ENCODE assay signal across 15 mouse cellular contexts in genomic region chr6:136817549-136817948, GRCm38 (mm10). TPM values are rescaled to one million over a fixed set of nuclear protein-coding genes. Genes with fewer than 3 reads are reported as not detected.
DNase-seq lines count a peak whose midpoint lies in the region; ATAC-seq and TF ChIP-seq lines count a peak whose summit lies in the region.
"Had no signal": no experiment of that assay in that cellular context is flagged by ENCODE, and none has a peak within 500 bp of the region (broad histone marks: within the 10 kb centered on the region; RNA-seq: fewer than 3 reads in every experiment).

No protein-coding gene starts in this region.

- intact Hi-C loops in left cerebral cortex, postnatal 10 days (cut with DNase I), result loop anchor here (10.0 kb wide), 1 partner anchor 393 kb away; no protein-coding TSS in a partner anchor

- no peaks in the 10 kb centered on the region; the same call in 1 of the 2 replicates for H3K4me1 ChIP-seq in liver, embryonic 11.5 days (replicated peaks; ENCODE audit: control insufficient read depth, insufficient read depth, low read length)
- H3K4me1 ChIP-seq in hindbrain, embryonic 11.5 days (replicated peaks; ENCODE audit: control insufficient read depth, insufficient read depth, low read length), result no peaks in the 10 kb centered on the region

- H3K9me3 ChIP-seq in liver, embryonic 11.5 days (ENCODE audit: control insufficient read depth, low read length), result no peaks in the 10 kb centered on the region
- H3K9me3 ChIP-seq in hindbrain, embryonic 11.5 days (ENCODE audit: control insufficient read depth, low read length), result no peaks in the 10 kb centered on the region
- H3K9me3 ChIP-seq: G1E had no signal

- 96% methylated on average over 3 of the region's 3 CpGs for WGBS in liver, embryonic 11.5 days
- 91% methylated on average over 3 of the region's 3 CpGs for WGBS in hindbrain, embryonic 11.5 days

- peaks cover 76% of the 10 kb centered on the region for H3K36me3 ChIP-seq in liver, embryonic 11.5 days (ENCODE audit: control insufficient read depth, insufficient read depth, low read length)
- H3K36me3 ChIP-seq in hindbrain, embryonic 11.5 days (ENCODE audit: control insufficient read depth, insufficient read depth, low read length), result peaks cover 31% of the 10 kb centered on the region

- DNase-seq in heart, adult 11 months, result peak; percentile 85
- DNase-seq in heart, adult 18-20 months, result no peak
- DNase-seq in layer of hippocampus, adult 2 months (ENCODE audit: low spot score in 2 of 2), result peak; percentile 86 to 93
- DNase-seq in left cerebral cortex, postnatal 10 days (ENCODE audit: extremely low spot score in 1 of 2, low spot score in 2 of 2), result peak; percentile 71 to 83
- peak; percentile 97 for DNase-seq in telencephalon, adult 2 months (ENCODE audit: low read depth, low spot score)
- DNase-seq in liver, embryonic 11.5 days (ENCODE audit: low spot score), result no peak
- DNase-seq in hindbrain, embryonic 11.5 days (ENCODE audit: low spot score), result no peak
- DNase-seq: adrenal gland, postnatal 36 days; cerebellum, adult 18-20 months; embryo, embryonic 11 days had no signal

- no peak overlapping the region for H3K9ac ChIP-seq in liver, embryonic 11.5 days (ENCODE audit: low read depth, low read length)
- H3K9ac ChIP-seq in hindbrain, embryonic 11.5 days (ENCODE audit: low read depth, low read length), result no peak overlapping the region

- H3K27ac ChIP-seq in layer of hippocampus, adult 2 months, result peak overlapping the region; percentile 94
- no peak overlapping the region for H3K27ac ChIP-seq in liver, embryonic 11.5 days (ENCODE audit: low read depth, low read length)
- no peak overlapping the region for H3K27ac ChIP-seq in hindbrain, embryonic 11.5 days (ENCODE audit: low read depth, low read length)
- H3K27ac ChIP-seq: kidney, postnatal 0 days had no signal

- H3K27me3 ChIP-seq in liver, embryonic 11.5 days (replicated peaks; ENCODE audit: control insufficient read depth, insufficient read depth, low read length), result no peaks in the 10 kb centered on the region
- H3K27me3 ChIP-seq in hindbrain, embryonic 11.5 days (ENCODE audit: control insufficient read depth, insufficient read depth, low read length), result no peaks in the 10 kb centered on the region

- no peak overlapping the region for H3K4me3 ChIP-seq in layer of hippocampus, adult 2 months
- H3K4me3 ChIP-seq in liver, embryonic 11.5 days (ENCODE audit: low read depth, low read length), result no peak overlapping the region
- no peak overlapping the region for H3K4me3 ChIP-seq in hindbrain, embryonic 11.5 days (ENCODE audit: low read depth, low read length)

- no peak overlapping the region for H3K4me2 ChIP-seq in liver, embryonic 11.5 days
- no peak overlapping the region for H3K4me2 ChIP-seq in hindbrain, embryonic 11.5 days (replicated peaks; ENCODE audit: low read depth, low read length)

- TF ChIP-seq CTCF in layer of hippocampus, adult 2 months (conservative IDR thresholded peaks at IDR 0.05), result no peak

- no peak for ATAC-seq in liver, embryonic 11.5 days (replicated peaks; ENCODE audit: low FRiP score)
- no peak for ATAC-seq in hindbrain, embryonic 11.5 days (ENCODE audit: low FRiP score)
- no peak for ATAC-seq in monocyte, adult 5-6 weeks (replicated peaks; ENCODE audit: insufficient number of reproducible peaks, low FRiP score, low TSS enrichment, poor library complexity, severe bottlenecking)

RNA-seq across cellular contexts. Expression of gene H2afj, which starts 9.5 kb away (rescaled TPM):
- 10 to 100 TPM; 30.1 to 35.5 TPM for total RNA-seq in heart, adult 18-20 months (2021)
- total RNA-seq in layer of hippocampus, adult 2 months (2021), result 10 to 100 TPM; 69.6 to 72.3 TPM
- 10 to 100 TPM; 45.5 to 48.8 TPM for total RNA-seq in left cerebral cortex, postnatal 10 days (2021)
- polyA plus RNA-seq in liver, embryonic 11.5 days (2014; fragmentation: Nextera tagmentation; extraction: Ambion mirVana), result 186 and 193 TPM in 2 replicates
- 100 and 105 TPM in 2 replicates for polyA plus RNA-seq in hindbrain, embryonic 11.5 days (2014; fragmentation: Nextera tagmentation; extraction: Ambion mirVana)
- total RNA-seq in monocyte, adult 5-6 weeks (2017), result 54.2 to 78.4 TPM (median 59.5 TPM) in 3 replicates

RNA-seq across cellular contexts. Expression of gene BC049715, which starts 9.9 kb away (rescaled TPM):
- total RNA-seq in heart, adult 18-20 months (2021), result 1 to 10 TPM in 1 of 2 experiments, under 1 TPM in 1; 0.80 to 1.1 TPM
- 1 to 10 TPM; 3.8 to 5.4 TPM for total RNA-seq in layer of hippocampus, adult 2 months (2021)
- 1 to 10 TPM; 4.9 to 5.0 TPM for total RNA-seq in left cerebral cortex, postnatal 10 days (2021)
- polyA plus RNA-seq in liver, embryonic 11.5 days (2014; fragmentation: Nextera tagmentation; extraction: Ambion mirVana), result 2.3 and 2.6 TPM in 2 replicates
- polyA plus RNA-seq in hindbrain, embryonic 11.5 days (2014; fragmentation: Nextera tagmentation; extraction: Ambion mirVana), result 0.90 and 2.3 TPM in 2 replicates
- total RNA-seq in monocyte, adult 5-6 weeks (2017), result 0.96 to 3.7 TPM (median 2.5 TPM) in 3 replicates

RNA-seq across cellular contexts. Expression of gene Wbp11, which starts 10.5 kb away (rescaled TPM):
- total RNA-seq in heart, adult 18-20 months (2021), result 10 to 100 TPM; 53.4 to 64.0 TPM
- 100 to 1,000 TPM; 134 to 138 TPM for total RNA-seq in layer of hippocampus, adult 2 months (2021)
- 100 to 1,000 TPM; 123 to 124 TPM for total RNA-seq in left cerebral cortex, postnatal 10 days (2021)
- 165 and 168 TPM in 2 replicates for polyA plus RNA-seq in liver, embryonic 11.5 days (2014; fragmentation: Nextera tagmentation; extraction: Ambion mirVana)
- polyA plus RNA-seq in hindbrain, embryonic 11.5 days (2014; fragmentation: Nextera tagmentation; extraction: Ambion mirVana), result 116 and 130 TPM in 2 replicates
- total RNA-seq in monocyte, adult 5-6 weeks (2017), result 46.3 to 120 TPM (median 81.0 TPM) in 3 replicates

RNA-seq across cellular contexts. Expression of gene Hist4h4, which starts 13.3 kb away (rescaled TPM):
- 1 to 10 TPM; 4.5 to 5.7 TPM for total RNA-seq in heart, adult 18-20 months (2021)
- total RNA-seq in layer of hippocampus, adult 2 months (2021), result 10 to 100 TPM; 11.6 to 12.8 TPM
- 10 to 100 TPM in 1 of 2 experiments, 1 to 10 TPM in 1; 9.6 to 11.8 TPM for total RNA-seq in left cerebral cortex, postnatal 10 days (2021)
- polyA plus RNA-seq in liver, embryonic 11.5 days (2014; fragmentation: Nextera tagmentation; extraction: Ambion mirVana), result 0.43 and 0.88 TPM in 2 replicates
- 0.69 and 0.95 TPM in 2 replicates for polyA plus RNA-seq in hindbrain, embryonic 11.5 days (2014; fragmentation: Nextera tagmentation; extraction: Ambion mirVana)
- total RNA-seq in monocyte, adult 5-6 weeks (2017), result 2.3 to 11.2 TPM (median 4.9 TPM) in 3 replicates

RNA-seq across cellular contexts. Expression of gene Smco3, which starts 17.7 kb away (rescaled TPM):
- not detected for total RNA-seq in heart, adult 18-20 months (2021)
- 1 to 10 TPM; 5.8 to 7.9 TPM for total RNA-seq in layer of hippocampus, adult 2 months (2021)
- 1 to 10 TPM; 2.0 to 4.0 TPM for total RNA-seq in left cerebral cortex, postnatal 10 days (2021)
- not detected in 2 replicates for polyA plus RNA-seq in liver, embryonic 11.5 days (2014; fragmentation: Nextera tagmentation; extraction: Ambion mirVana)
- polyA plus RNA-seq in hindbrain, embryonic 11.5 days (2014; fragmentation: Nextera tagmentation; extraction: Ambion mirVana), result 0.63 TPM in 1 of 2 replicates, not detected in the other
- 0.49 TPM in 1 of 3 replicates, not detected in the others for total RNA-seq in monocyte, adult 5-6 weeks (2017)
- total RNA-seq: heart, postnatal 25 days; liver, adult 2 months had no signal
- polyA plus RNA-seq: G1E; liver, adult 2 months had no signal

Comparison
In these comparisons a context has a peak if more than half of its experiments do, and no peak if none do; other contexts are left out.
1. DNase-seq: peak in heart, adult 11 months (single experiment), layer of hippocampus, adult 2 months (2 of 2), left cerebral cortex, postnatal 10 days (2 of 2) and telencephalon, adult 2 months (single experiment); none in heart, adult 18-20 months (0 of 2), liver, embryonic 11.5 days (single experiment) and hindbrain, embryonic 11.5 days (single experiment).